Mouse (Mus musculus): ENCODE results near the gene Trim44.

Gene Trim44

GRCm38 (mm10) chr2:102288676-102289075 lies 119.0 kb downstream of the Trim44 start:
- CTCF ChIA-PET, result interaction anchor here (0.7 kb wide), 1 partner anchor 253 kb away, joined by 3 read pairs; no protein-coding TSS in a partner anchor

DNA sequence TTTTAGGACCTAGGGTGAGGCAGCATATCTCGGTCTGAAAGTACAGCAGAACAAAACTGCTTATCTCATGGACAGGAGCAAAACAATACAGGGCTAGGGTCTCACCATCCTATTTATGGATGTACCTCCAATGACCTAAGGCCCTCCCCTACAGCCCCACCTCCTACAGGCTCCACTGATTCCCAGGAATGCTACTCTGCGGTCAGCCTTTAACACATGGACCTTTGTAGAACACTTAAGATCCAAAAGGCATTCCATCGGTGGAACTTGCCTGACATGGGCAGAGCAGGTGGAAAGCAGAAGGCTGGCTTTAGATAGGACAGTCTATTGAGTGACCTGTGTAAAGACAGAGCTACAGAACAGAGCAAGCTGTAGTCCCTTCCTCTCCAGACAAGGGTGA lies 120.3 kb downstream of the Trim44 start:
- CTCF ChIA-PET, result no interaction called here

DNA sequence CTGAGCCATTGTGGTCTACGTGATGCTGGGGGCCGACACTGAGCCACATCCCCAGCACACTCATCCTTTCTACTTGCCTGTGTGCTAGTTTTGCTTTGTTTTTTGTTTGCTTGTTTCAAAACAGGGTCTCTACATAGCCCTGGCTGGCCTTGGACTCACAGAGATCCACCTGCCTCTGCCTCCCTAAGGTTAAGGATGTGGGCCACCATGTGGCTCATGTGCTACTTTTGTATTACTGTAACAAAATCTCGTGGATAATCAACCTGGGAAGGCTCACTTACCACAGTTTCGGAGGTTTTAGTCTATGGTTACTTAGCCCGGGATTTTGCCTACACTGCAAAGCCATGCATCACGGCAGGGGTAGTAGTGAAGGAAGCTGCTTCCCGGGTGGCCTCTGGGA lies 125.5 kb downstream of the Trim44 start:
- CTCF ChIA-PET, result no interaction called here

GRCm38 (mm10) chr2:102279779-102280178 lies 127.8 kb downstream of the Trim44 start:
- CTCF ChIA-PET, result no interaction called here

- CTCF ChIA-PET, result no interaction called here
Observed at GRCm38 (mm10) chr2:102277946-102278345, 129.7 kb downstream of the Trim44 start.

- CTCF ChIA-PET, result no interaction called here
Observed at GRCm38 (mm10) chr2:102273280-102273679, 134.3 kb downstream of the Trim44 start.

DNA sequence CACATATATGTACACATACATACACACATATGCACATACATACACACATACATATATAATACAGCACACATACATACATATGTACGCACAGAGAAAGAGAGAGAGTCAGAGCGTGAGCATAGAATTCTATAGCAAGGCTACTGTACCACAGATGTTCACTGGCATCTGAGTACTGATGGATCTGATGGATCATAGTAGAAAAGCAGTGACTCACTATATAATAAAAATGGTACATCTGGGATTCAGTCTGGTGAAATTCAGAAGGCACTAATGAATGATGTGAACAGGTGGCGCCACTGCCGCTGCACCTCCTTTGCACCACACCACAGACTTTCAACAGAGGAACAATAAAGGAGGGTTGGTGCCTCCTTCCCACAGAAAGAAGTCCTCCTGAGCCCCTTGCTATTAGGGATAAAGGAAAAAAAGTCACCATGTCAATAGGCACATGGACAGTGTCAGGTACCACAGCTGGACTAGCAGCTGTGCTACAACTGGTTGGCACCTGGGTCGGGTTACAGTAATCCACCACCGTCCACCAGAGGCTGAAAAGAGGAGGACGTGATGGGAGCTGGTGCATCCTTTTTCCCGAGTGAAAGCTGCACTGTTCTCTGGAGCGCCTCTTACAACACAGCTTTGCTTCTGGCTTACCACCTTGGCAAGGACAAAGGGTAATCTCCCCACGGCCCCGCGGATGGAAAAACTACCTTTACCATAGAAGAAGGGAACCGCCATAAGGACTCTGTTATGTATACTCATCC lies 139.9 kb downstream of the Trim44 start:
- CTCF ChIA-PET, result no interaction called here

DNA sequence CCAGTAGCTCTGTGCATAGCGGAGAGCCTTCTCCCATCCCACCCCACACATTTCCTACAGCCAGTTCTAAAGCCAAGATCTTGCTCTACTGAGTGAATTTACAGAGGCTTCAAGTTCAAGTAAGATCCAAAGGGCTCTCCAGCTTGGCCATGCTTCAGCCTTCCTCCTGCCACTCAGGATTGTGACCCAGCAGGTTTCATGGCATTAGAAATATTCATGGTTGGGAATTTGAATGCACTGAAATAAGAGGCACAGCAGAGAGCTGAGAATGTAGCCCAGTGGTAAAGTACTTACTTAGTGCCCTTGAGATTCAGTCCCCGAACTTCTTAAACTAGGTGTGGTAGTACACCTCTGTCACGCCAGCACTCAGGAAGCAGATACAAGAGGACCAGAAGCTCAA lies 140.7 kb downstream of the Trim44 start:
- CTCF ChIA-PET, result no interaction called here

DNA sequence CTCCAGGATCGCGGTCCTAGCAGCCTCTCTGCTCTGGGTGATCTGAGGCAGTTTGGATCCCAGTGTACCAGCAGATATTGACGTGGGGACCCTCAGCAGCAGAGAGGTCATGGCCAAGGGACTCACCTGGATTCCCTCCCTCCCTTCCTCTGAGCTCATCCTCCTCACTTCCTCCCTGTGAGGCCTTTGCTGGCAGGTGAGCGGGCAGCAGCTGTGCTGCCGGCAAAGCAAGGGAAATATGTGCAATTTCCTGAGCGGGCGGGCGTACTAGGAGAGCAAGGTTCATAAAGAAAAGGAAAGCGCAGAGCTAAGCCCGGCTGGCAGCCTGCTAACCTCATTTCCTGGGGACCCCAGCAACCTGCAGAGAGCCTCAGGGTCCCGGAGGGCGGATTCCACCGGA lies 148.5 kb downstream of the Trim44 start:
- CTCF ChIA-PET, result no interaction called here

DNA sequence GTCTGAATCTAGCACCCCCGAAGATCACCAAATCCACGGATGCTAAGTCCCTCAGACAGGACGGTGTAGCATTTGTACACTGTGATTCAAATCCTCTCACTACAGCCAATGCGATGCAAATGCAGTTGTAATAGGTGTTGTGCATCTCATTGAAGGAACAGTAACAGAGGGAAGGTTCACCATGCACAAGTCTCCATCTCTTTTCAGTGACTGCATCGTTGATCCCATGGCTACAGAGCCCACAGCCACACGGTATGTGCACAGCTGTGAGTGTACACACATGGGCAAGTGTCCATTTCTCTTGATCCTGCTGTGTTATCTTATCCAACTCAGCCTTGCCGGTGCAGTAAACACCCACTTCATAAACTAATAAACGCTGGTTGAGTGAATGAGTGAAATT lies 148.9 kb downstream of the Trim44 start:
- CTCF ChIA-PET, result no interaction called here

GRCm38 (mm10) chr2:102257964-102258605 lies 149.5 kb downstream of the Trim44 start:
- CTCF ChIA-PET, result no interaction called here

- CTCF ChIA-PET, result no interaction called here
Observed at GRCm38 (mm10) chr2:102256591-102257335, 150.9 kb downstream of the Trim44 start.

GRCm38 (mm10) chr2:102256100-102256499 lies 151.5 kb downstream of the Trim44 start:
- CTCF ChIA-PET, result no interaction called here

- CTCF ChIA-PET, result no interaction called here
Observed at GRCm38 (mm10) chr2:102253204-102253603, 154.4 kb downstream of the Trim44 start.

- CTCF ChIA-PET, result no interaction called here
Observed at GRCm38 (mm10) chr2:102252651-102253050, 155.0 kb downstream of the Trim44 start.
